Mouse (Mus musculus) urinary bladder, adult 2 months (tissue): ENCODE data around the gene Zdhhc8. TPM values are rescaled to one million over a fixed set of nuclear protein-coding genes. Genes with fewer than 3 reads are reported as not detected.
"Not testable (repeated sequence)": the region's sequence is repeated elsewhere in the genome, so short reads cannot be mapped to it uniquely, and the experiment has no call there.

Experiments used
- DNase-seq: peaks from one replicate; pipeline ENCODE4 v3.0.0; 2022; ENCODE audit warnings: low spot score
- polyA plus RNA-seq: library from polyadenylated mRNA; depleted of rRNA; stranded (reverse); fragments of >200 nt; gene quantifications from 2 replicates; pipeline ENCODE4 v1.2.3, GENCODE M21; 2012; rRNA removed

The Zdhhc8 gene
- polyA plus RNA-seq, 1 experiment = 27.3 TPM

DNA sequence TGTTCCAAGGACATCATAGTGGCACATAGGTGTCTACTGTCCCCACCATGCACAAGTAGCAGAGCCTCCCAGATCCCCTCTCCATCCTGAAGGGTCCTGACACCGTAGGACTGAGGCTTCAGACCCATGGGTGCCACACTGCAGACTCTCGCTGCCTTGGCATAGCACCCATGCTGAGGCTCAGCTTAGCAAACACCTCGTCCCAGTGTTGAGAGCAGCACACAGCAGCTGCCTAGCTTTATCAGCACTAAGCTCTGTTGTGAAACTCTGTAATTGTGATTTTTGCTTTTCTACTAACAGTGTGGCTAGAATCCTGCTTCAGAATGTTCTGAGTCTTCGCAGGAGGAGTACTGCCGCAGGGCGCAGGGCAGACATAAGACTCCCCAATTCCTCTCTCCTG is 37.1 kb downstream of the Zdhhc8 start:
- no peak for DNase-seq

DNA sequence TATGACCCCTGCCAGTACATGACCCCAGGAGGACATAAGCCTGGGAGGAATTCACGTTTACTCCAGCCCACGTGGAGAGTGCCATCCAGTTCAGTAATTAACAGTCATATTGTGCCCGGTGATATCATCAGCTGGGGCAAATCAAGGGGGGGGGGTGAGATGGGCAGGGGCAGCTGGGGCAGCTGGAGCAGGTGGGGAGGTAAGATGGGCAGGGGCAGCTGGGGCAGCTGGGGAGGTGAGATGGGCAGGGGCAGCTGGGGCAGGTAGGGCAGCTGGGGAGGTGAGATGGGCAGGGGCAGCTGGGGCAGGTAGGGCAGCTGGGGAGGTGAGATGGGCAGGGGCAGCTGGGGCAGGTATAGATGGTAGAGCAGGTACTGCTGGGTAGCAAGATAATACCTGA is 39.4 kb downstream of the Zdhhc8 start:
- not testable (repeated sequence) for DNase-seq

DNA sequence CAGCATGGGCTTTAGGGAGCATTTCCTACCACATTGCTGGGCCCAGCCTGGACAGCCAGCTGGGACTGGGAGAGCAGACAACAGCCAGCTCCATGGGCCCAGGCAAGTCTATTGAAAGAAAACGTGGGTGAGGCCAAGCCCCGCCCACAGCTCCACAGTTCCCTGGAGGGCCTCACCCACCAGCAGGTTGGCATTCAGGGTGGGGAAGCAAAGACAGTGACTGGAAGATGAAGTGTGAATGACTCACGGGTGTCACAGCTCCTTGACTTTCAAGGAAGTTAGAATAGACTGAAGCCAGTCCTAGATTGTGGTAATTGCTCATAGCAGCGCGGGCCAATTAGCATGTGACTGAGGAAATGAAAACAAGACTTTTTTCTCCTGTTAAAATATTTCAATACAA is 39.9 kb downstream of the Zdhhc8 start:
- DNase-seq = no peak

DNA sequence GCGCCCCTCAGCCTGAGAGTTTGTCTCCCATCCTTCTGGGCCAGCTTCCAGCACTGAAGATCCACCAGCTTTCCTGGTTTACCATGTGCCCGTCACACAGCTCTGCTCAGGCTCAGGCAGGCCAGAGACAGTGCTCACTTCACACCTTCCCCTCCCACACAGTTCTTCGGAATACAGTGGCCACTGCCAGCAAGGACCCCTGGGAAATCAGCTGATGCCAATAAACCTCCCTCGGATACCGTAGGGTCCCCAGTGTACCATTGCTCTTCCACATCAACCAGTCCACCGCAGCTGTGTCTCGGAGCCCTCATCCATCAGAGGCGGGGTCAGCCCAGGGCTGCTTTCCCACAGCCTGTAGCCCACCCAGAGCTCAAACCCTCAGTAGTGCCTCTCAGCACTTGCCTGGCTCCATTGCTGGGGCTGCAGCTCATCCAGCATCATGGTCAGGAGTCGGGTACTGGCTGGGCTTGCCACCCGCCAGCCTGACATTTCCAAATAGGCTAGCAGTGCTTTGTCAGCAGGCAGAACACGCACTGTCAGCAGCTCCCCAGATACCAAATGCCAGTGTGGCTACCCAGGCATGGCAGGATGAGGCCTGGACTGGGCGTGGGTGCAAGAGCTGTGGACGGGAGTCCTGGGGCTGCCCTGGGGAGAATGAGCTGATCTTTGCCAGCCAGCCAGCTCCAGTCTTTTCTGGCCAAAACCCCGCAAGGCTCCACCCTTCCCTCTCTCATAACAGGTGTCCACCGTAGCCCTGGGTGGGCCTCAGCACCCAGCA is 40.5 kb downstream of the Zdhhc8 start:
- no peak for DNase-seq

DNA sequence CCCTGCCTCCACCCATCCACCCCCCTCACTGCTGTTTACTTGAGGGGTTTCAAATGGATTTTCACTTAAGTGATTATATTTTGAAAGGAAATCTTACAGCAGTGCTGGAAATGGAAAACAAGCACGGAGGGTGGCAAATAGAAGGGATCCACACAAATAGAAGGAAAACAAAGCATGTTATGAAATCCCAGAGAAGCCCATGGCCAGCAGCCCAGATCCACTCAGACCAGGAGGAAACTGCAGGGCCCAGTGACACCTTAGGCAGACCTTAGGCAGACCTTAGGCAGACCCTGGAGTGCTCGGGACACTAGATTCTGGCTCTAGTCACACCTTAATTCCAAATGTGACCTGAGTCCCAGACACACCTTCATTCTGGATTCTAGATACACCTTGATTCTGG is 43.9 kb downstream of the Zdhhc8 start:
- no peak for DNase-seq

- DNase-seq = no peak
Measured at GRCm38 (mm10) chr16:18187221-18187620, 47.7 kb downstream of the Zdhhc8 start.

DNA sequence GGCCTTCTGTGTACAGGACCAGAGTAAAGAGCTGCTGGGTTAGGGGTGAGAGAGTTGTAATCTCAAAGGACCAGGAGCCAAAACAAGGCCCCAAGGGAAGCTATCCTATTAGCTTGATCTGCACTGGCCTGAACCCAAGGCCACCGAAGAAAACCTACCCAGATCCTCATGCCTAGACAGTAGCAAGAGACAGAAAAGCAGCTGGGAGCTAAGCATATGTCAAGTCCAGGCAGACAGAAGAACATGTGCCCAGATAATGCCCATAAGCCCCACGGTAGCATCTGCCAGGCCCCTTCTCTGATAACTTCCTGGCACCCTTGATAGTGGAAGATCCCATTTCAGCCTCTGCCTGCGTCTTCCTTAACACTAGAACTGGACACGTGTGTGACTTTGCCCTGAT is 48.1 kb downstream of the Zdhhc8 start:
- no peak for DNase-seq

GRCm38 (mm10) chr16:18185715-18186449 is 49.1 kb downstream of the Zdhhc8 start:
- DNase-seq = no peak

GRCm38 (mm10) chr16:18182766-18183165 is 52.2 kb downstream of the Zdhhc8 start:
- no peak for DNase-seq

GRCm38 (mm10) chr16:18181398-18181797 is 53.5 kb downstream of the Zdhhc8 start:
- DNase-seq = no peak

- no peak for DNase-seq
Measured at GRCm38 (mm10) chr16:18179591-18179990, 55.3 kb downstream of the Zdhhc8 start.

DNA sequence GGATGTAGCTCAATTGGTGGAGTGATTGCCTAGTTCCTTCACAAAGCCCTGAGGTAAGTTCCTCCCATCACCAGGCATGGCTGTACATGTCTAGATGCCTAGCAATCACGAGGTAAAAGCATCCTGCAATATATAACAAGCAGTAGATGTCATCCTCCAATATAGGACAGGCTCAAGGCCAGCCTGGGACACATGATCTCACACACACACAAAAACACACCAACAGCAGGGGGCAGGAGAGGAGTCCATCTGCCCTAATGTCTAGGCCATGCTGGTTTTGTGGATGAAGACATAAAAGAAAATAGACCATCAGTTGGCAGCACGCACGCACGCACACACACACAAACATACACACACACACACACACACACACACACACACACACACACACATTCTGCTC is 58.2 kb downstream of the Zdhhc8 start:
- DNase-seq = no peak

- no peak for DNase-seq
Measured at GRCm38 (mm10) chr16:18175817-18176541, 59.0 kb downstream of the Zdhhc8 start.

DNA sequence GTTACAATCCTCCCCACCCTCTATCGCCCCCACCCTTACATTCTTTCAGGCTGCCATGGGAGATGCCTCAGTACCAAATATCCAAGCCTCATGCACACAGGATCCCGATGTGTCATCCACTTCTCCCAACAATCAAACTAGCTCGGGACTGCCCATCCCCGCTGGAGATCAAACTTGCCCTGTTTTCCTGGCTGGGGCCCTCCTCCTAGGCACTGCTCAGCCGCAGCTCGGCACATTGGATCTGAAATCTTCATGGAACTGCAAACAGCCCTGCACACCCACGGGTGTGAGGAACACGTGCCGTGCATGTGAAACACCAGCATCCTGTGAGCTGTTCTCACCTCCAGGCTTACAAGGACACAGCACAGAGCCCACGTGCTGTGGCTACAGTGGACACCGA is 61.1 kb downstream of the Zdhhc8 start:
- no peak for DNase-seq

GRCm38 (mm10) chr16:18173231-18173630 is 61.7 kb downstream of the Zdhhc8 start:
- no peak for DNase-seq

GRCm38 (mm10) chr16:18172266-18172855 is 62.6 kb downstream of the Zdhhc8 start:
- peak; percentile 53 for DNase-seq

Other genes with a start within 250 kb of the Zdhhc8 start
- gene Dgcr6, start 182.3 kb downstream of the Zdhhc8 start, polyA plus RNA-seq = 105 and 136 TPM in 2 replicates
- 35.2 and 40.6 TPM in 2 replicates for gene Prodh, start 144.9 kb downstream of the Zdhhc8 start, polyA plus RNA-seq
- 4.3 and 4.9 TPM in 2 replicates for gene Rtn4r, start 107.5 kb downstream of the Zdhhc8 start, polyA plus RNA-seq
- not detected in 2 replicates for gene Ccdc188, start 17.3 kb downstream of the Zdhhc8 start, polyA plus RNA-seq
- gene Trmt2a, start 13.5 kb upstream of the Zdhhc8 start, polyA plus RNA-seq = 55.6 and 56.7 TPM in 2 replicates
- gene Ranbp1, start 13.6 kb upstream of the Zdhhc8 start, polyA plus RNA-seq = 88.4 and 90.6 TPM in 2 replicates
- gene Gm49776, start 23.2 kb upstream of the Zdhhc8 start, polyA plus RNA-seq = not detected in 2 replicates
- gene Dgcr8, start 54.1 kb upstream of the Zdhhc8 start, polyA plus RNA-seq = 24.7 and 25.8 TPM in 2 replicates
- 36.6 and 43.0 TPM in 2 replicates for gene Tango2, start 113.0 kb upstream of the Zdhhc8 start, polyA plus RNA-seq
- 15.6 and 17.3 TPM in 2 replicates for gene Arvcf, start 113.0 kb upstream of the Zdhhc8 start, polyA plus RNA-seq
- gene Txnrd2, start 191.2 kb upstream of the Zdhhc8 start, polyA plus RNA-seq = 16.5 and 21.5 TPM in 2 replicates
- 169 and 205 TPM in 2 replicates for gene Comt, start 191.7 kb upstream of the Zdhhc8 start, polyA plus RNA-seq